Mouse (Mus musculus): ENCODE results near the gene Catsper3. TPM values are rescaled to one million over a fixed set of nuclear protein-coding genes. Genes with fewer than 3 reads are reported as not detected.

Gene Catsper3
- total and polyA plus RNA-seq, 2 experiments = not detected

DNA sequence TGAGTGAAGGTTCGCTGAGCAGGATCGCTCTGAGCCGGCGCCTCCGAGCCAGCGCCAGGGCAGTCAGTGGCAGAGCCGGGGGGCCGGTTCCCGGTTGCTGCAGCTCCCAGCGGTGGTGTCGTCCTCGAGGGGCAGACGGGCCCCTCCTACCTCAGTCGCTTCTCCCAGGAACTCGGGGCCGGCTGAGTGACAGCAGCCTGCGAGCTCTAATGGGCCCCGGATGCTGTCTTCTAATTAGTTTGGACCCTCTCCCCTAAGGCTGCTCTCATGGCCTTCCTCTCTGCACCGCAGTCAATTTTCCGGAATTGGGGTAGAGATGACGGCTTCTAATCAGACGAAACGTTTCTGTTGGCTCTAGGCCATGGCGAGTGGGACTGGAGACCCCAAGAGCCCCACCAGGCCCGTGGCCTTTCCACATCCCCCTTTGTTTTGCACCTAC is 47.4 kb downstream of the Catsper3 start:
- no peak for DNase-seq (ENCODE audit: extremely low read depth, low read depth, low spot score)
- Histone ChIP-seq H3K27me3 (ENCODE audit: control insufficient read depth, insufficient read depth, low read length) (peaks cover 55% of the 10 kb centered on the region), H3K27ac (replicated peaks; ENCODE audit: insufficient read depth, low read depth, low read length) (no peak overlapping the region), H3K36me3 (ENCODE audit: control insufficient read depth, insufficient read depth, low read length) (no peaks in the 10 kb centered on the region), H3K9ac (ENCODE audit: low read depth, low read length) (no peak overlapping the region), H3K4me1 (ENCODE audit: control insufficient read depth, insufficient read depth, low read length) (peaks cover 3% of the 10 kb centered on the region; the same call in 1 of the 2 replicates), H3K79me2 (ENCODE audit: control insufficient read depth, insufficient read depth, low read length) (no peaks in the 10 kb centered on the region), H3K4me3 (ENCODE audit: insufficient read depth, low read depth, low read length) (no peak overlapping the region)
- TF ChIP-seq CTCF (IDR thresholded peaks at IDR 0.05; ENCODE audit: low read depth, low read length) (no peak), POLR2A (IDR thresholded peaks at IDR 0.05; ENCODE audit: extremely low read depth, insufficient read depth, low read length) (no peak)
- 10% methylated on average over 25 of the region's 25 CpGs for WGBS

- Histone ChIP-seq H3K9ac (ENCODE audit: low read depth, low read length) (no peak overlapping the region), H3K27me3 (ENCODE audit: control insufficient read depth, insufficient read depth, low read length) (peaks cover 52% of the 10 kb centered on the region), H3K79me2 (ENCODE audit: control insufficient read depth, insufficient read depth, low read length) (no peaks in the 10 kb centered on the region), H3K4me1 (ENCODE audit: control insufficient read depth, insufficient read depth, low read length) (peaks cover 3% of the 10 kb centered on the region; the same call in 1 of the 2 replicates), H3K27ac (replicated peaks; ENCODE audit: insufficient read depth, low read depth, low read length) (no peak overlapping the region), H3K36me3 (ENCODE audit: control insufficient read depth, insufficient read depth, low read length) (no peaks in the 10 kb centered on the region), H3K4me3 (ENCODE audit: insufficient read depth, low read depth, low read length) (no peak overlapping the region)
- no peak for DNase-seq (ENCODE audit: extremely low read depth, low read depth, low spot score)
- no peak for TF ChIP-seq POLR2A (IDR thresholded peaks at IDR 0.05; ENCODE audit: extremely low read depth, insufficient read depth, low read length)
- no peak for TF ChIP-seq CTCF (IDR thresholded peaks at IDR 0.05; ENCODE audit: low read depth, low read length)
- WGBS = 46% methylated on average over 1 of the region's 1 CpGs
Observed at GRCm38 (mm10) chr13:55832602-55833001, 48.2 kb downstream of the Catsper3 start.

- WGBS = 12% methylated on average over 7 of the region's 7 CpGs
- Histone ChIP-seq H3K9ac (ENCODE audit: low read depth, low read length) (no peak overlapping the region), H3K79me2 (ENCODE audit: control insufficient read depth, insufficient read depth, low read length) (no peaks in the 10 kb centered on the region), H3K36me3 (ENCODE audit: control insufficient read depth, insufficient read depth, low read length) (no peaks in the 10 kb centered on the region), H3K4me1 (ENCODE audit: control insufficient read depth, insufficient read depth, low read length) (no peaks in the 10 kb centered on the region), H3K4me3 (ENCODE audit: insufficient read depth, low read depth, low read length) (no peak overlapping the region), H3K27ac (replicated peaks; ENCODE audit: insufficient read depth, low read depth, low read length) (no peak overlapping the region), H3K27me3 (ENCODE audit: control insufficient read depth, insufficient read depth, low read length) (peaks cover 42% of the 10 kb centered on the region)
- DNase-seq (ENCODE audit: extremely low read depth, low read depth, low spot score) = no peak
- no peak for TF ChIP-seq POLR2A (IDR thresholded peaks at IDR 0.05; ENCODE audit: extremely low read depth, insufficient read depth, low read length)
- TF ChIP-seq CTCF (IDR thresholded peaks at IDR 0.05; ENCODE audit: low read depth, low read length) = no peak
Observed at GRCm38 (mm10) chr13:55833921-55834320, 49.6 kb downstream of the Catsper3 start.

GRCm38 (mm10) chr13:55834667-55835066 is 50.3 kb downstream of the Catsper3 start:
- H3K27me3 ChIP-seq (ENCODE audit: control insufficient read depth, insufficient read depth, low read length) = peaks cover 44% of the 10 kb centered on the region
- no peak overlapping the region for H3K9ac ChIP-seq (ENCODE audit: low read depth, low read length)
- WGBS = 12% methylated on average over 5 of the region's 5 CpGs
- H3K79me2 ChIP-seq (ENCODE audit: control insufficient read depth, insufficient read depth, low read length) = no peaks in the 10 kb centered on the region
- no peaks in the 10 kb centered on the region for H3K4me1 ChIP-seq (ENCODE audit: control insufficient read depth, insufficient read depth, low read length)
- TF ChIP-seq POLR2A (IDR thresholded peaks at IDR 0.05; ENCODE audit: extremely low read depth, insufficient read depth, low read length) = no peak
- no peak for TF ChIP-seq CTCF (IDR thresholded peaks at IDR 0.05; ENCODE audit: low read depth, low read length)
- DNase-seq (ENCODE audit: extremely low read depth, low read depth, low spot score) = no peak
- no peaks in the 10 kb centered on the region for H3K36me3 ChIP-seq (ENCODE audit: control insufficient read depth, insufficient read depth, low read length)
- H3K4me3 ChIP-seq (ENCODE audit: insufficient read depth, low read depth, low read length) = no peak overlapping the region
- H3K27ac ChIP-seq (replicated peaks; ENCODE audit: insufficient read depth, low read depth, low read length) = no peak overlapping the region

DNA sequence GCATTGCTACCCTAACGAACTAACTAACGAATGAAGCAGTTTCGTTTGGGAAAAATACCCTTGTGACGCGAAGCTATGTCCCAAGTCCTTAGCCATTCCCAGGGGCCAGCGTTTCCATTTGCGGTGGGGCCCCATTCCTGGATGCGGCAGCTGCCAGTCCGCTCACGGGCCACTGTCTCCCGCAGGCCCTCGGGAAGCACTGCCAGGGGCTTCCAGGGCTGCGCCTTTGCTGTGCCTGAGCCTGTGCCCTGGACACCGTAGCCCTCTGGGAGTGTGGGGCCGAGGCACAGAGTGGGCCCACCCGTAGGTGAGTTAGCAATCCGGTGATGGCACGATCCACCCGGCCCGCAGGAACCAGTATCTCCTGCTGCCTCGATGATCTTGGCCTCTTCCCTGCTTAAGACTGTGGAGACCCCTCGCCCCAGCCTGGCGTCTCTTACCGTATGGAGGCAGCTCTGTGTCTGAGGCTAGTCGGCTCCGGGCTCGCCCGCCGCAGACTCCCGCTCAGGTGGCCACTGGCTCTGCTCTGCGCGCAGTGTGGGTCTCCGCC is 51.3 kb downstream of the Catsper3 start:
- H3K9ac ChIP-seq (ENCODE audit: low read depth, low read length) = no peak overlapping the region
- no peaks in the 10 kb centered on the region for H3K79me2 ChIP-seq (ENCODE audit: control insufficient read depth, insufficient read depth, low read length)
- 5% methylated on average over 33 of the region's 33 CpGs for WGBS
- TF ChIP-seq POLR2A (IDR thresholded peaks at IDR 0.05; ENCODE audit: extremely low read depth, insufficient read depth, low read length) = no peak
- TF ChIP-seq CTCF (IDR thresholded peaks at IDR 0.05; ENCODE audit: low read depth, low read length) = no peak
- H3K4me3 ChIP-seq (ENCODE audit: insufficient read depth, low read depth, low read length) = no peak overlapping the region
- H3K27ac ChIP-seq (replicated peaks; ENCODE audit: insufficient read depth, low read depth, low read length) = no peak overlapping the region
- H3K27me3 ChIP-seq (ENCODE audit: control insufficient read depth, insufficient read depth, low read length) = peaks cover 40% of the 10 kb centered on the region
- no peaks in the 10 kb centered on the region for H3K36me3 ChIP-seq (ENCODE audit: control insufficient read depth, insufficient read depth, low read length)
- no peak for DNase-seq (ENCODE audit: extremely low read depth, low read depth, low spot score)
- no peaks in the 10 kb centered on the region for H3K4me1 ChIP-seq (ENCODE audit: control insufficient read depth, insufficient read depth, low read length)

DNA sequence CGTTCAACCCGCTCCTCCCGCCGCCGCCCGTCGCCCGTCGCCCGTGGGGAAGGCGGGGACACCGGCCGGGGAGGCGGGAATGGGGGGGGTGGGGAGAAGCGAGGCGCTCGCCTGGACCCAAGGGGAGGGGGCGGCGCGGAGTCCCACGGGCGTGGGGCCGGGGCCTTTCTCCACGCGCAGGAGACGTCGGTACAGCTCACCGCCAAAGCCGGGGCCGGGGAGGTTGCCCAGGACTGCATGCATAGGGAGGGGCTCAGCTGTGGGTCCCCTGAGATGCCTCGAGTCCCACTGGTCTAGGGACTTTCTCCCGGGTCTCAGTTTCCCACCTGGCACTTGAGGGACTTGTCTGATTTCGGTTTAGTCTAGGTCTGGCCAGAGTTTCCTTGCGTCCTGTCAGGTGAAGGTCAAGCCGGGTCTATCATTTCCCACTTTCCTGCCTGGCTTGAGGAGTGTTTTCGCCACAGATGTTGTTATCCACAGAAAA is 51.8 kb downstream of the Catsper3 start, which contains the start of gene Pitx1:
TSS of gene Pitx1 (minus strand) at position 51 of the 484 bp plus-strand sequence.
- WGBS = 4% methylated on average over 34 of the region's 36 CpGs
- H3K27ac ChIP-seq (replicated peaks; ENCODE audit: insufficient read depth, low read depth, low read length) = no peak within 1 kb of the TSS
- no peak within 1 kb of the TSS for H3K9ac ChIP-seq (ENCODE audit: low read depth, low read length)
- peaks cover 35% of the 10 kb centered on the region for H3K27me3 ChIP-seq (ENCODE audit: control insufficient read depth, insufficient read depth, low read length)
- TF ChIP-seq POLR2A (IDR thresholded peaks at IDR 0.05; ENCODE audit: extremely low read depth, insufficient read depth, low read length) (no peak), CTCF (IDR thresholded peaks at IDR 0.05; ENCODE audit: low read depth, low read length) (no peak)
- DNase-seq (ENCODE audit: extremely low read depth, low read depth, low spot score) = no peak
- no peaks in the 10 kb centered on the region for H3K4me1 ChIP-seq (ENCODE audit: control insufficient read depth, insufficient read depth, low read length)
- H3K36me3 ChIP-seq (ENCODE audit: control insufficient read depth, insufficient read depth, low read length) = no peaks in the 10 kb centered on the region
- no peak within 1 kb of the TSS for H3K4me3 ChIP-seq (ENCODE audit: insufficient read depth, low read depth, low read length)
- no peaks in the 10 kb centered on the region for H3K79me2 ChIP-seq (ENCODE audit: control insufficient read depth, insufficient read depth, low read length)
